Comparison of ENCODE assay signal across 8 mouse cellular contexts in the genomic region with DNA sequence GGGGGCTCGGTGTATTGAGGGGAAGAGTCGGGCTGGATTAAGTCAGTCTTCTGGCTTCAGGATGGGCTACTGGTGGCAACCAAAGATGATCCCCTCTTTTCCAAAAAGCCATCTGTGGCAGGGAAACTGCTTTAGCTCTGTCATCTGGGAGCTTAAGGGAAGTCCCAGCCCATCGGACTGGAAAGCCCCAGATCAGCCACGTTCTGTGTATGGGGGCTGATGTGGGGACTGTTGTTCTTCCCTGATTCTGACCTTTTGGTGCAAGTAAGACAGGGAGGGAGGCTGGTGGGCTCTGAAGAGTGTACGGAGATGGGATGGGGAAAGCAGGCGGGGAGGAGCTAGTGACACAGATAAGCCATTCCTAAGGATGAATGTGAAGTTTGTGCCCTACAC. TPM values are rescaled to one million over a fixed set of nuclear protein-coding genes. Genes with fewer than 3 reads are reported as not detected.
A peak's percentile ranks its signal among the peaks of the same experiment; 100 is the strongest.
DNase-seq lines count a peak whose midpoint lies in the region; ATAC-seq and TF ChIP-seq lines count a peak whose summit lies in the region.

No protein-coding gene starts in this region.

- H3K27ac ChIP-seq in heart, embryonic 11.5 days (ENCODE audit: low read depth, low read length) = peak overlapping the region; percentile 79
- peak overlapping the region; percentile 79 for H3K27ac ChIP-seq in heart, postnatal 0 days (ENCODE audit: low read depth)
- peak overlapping the region; percentile 42; the same call in 1 of the 2 replicates for H3K27ac ChIP-seq in liver, postnatal 0 days (ENCODE audit: low read depth)

- peak overlapping the region; percentile 22 for H3K4me3 ChIP-seq in heart, embryonic 11.5 days (ENCODE audit: low read depth, low read length)
- peak overlapping the region; percentile 72 for H3K4me3 ChIP-seq in E14TG2a.4 (replicated peaks; ENCODE audit: low read length)
- H3K4me3 ChIP-seq in heart, postnatal 0 days (ENCODE audit: low read depth, low read length) = peak overlapping the region; percentile 12
- H3K4me3 ChIP-seq in liver, postnatal 0 days (ENCODE audit: low read depth, low read length) = no peak overlapping the region

- TF ChIP-seq CTCF in E14TG2a.4 (conservative IDR thresholded peaks at IDR 0.05; ENCODE audit: low read length) = no peak
- no peak for TF ChIP-seq CTCF in heart, postnatal 0 days (IDR thresholded peaks at IDR 0.05; ENCODE audit: low read depth)
- no peak for TF ChIP-seq CTCF in liver, postnatal 0 days (IDR thresholded peaks at IDR 0.05; ENCODE audit: low read depth)

- H3K9ac ChIP-seq in heart, embryonic 11.5 days (ENCODE audit: low read depth, low read length) = peak overlapping the region; percentile 52
- H3K9ac ChIP-seq in heart, postnatal 0 days (replicated peaks; ENCODE audit: low read depth, low read length) = peak overlapping the region; percentile 17; the same call in 1 of the 2 replicates
- H3K9ac ChIP-seq in liver, postnatal 0 days (replicated peaks) = 0 out of 2 replicates have a peak overlapping the region, but pooled peaks have one; percentile 2

- no peak for DNase-seq in heart, postnatal 36 days
- no peak for DNase-seq in heart, postnatal 0 days (ENCODE audit: low spot score)
- DNase-seq in liver, postnatal 0 days = no peak
- no peak for DNase-seq in right cerebral cortex, postnatal 4 days
- no peak for DNase-seq in embryo, embryonic 10 days (ENCODE audit: low spot score)

- H3K27me3 ChIP-seq in heart, embryonic 11.5 days (ENCODE audit: control insufficient read depth, insufficient read depth, low read length) = no peaks in the 10 kb centered on the region
- H3K27me3 ChIP-seq in E14TG2a.4 (ENCODE audit: insufficient read depth, low read length) = no peaks in the 10 kb centered on the region
- H3K27me3 ChIP-seq in heart, postnatal 0 days (ENCODE audit: control insufficient read depth, insufficient read depth, low read length) = no peaks in the 10 kb centered on the region
- peaks cover 6% of the 10 kb centered on the region; the same call in 1 of the 2 replicates for H3K27me3 ChIP-seq in liver, postnatal 0 days (ENCODE audit: insufficient read depth, low read length)

- no peaks in the 10 kb centered on the region for H3K36me3 ChIP-seq in heart, embryonic 11.5 days (ENCODE audit: control insufficient read depth, insufficient read depth, low read length)
- H3K36me3 ChIP-seq in E14TG2a.4 (ENCODE audit: insufficient read depth, low read length) = no peaks in the 10 kb centered on the region
- no peaks in the 10 kb centered on the region for H3K36me3 ChIP-seq in heart, postnatal 0 days (replicated peaks; ENCODE audit: control insufficient read depth, insufficient read depth, low read length)
- no peaks in the 10 kb centered on the region for H3K36me3 ChIP-seq in liver, postnatal 0 days (replicated peaks; ENCODE audit: insufficient read depth, low read length)

- peaks cover 75% of the 10 kb centered on the region for H3K4me1 ChIP-seq in heart, embryonic 11.5 days (ENCODE audit: control insufficient read depth, insufficient read depth, low read length)
- H3K4me1 ChIP-seq in E14TG2a.4 (replicated peaks; ENCODE audit: low read depth, low read length) = peaks cover 95% of the 10 kb centered on the region
- H3K4me1 ChIP-seq in heart, postnatal 0 days (ENCODE audit: control insufficient read depth, insufficient read depth) = peaks cover 54% of the 10 kb centered on the region
- peaks cover 36% of the 10 kb centered on the region for H3K4me1 ChIP-seq in liver, postnatal 0 days (ENCODE audit: insufficient read depth)

- intact Hi-C loops in heart, postnatal 36 days (cut with DNase I) = loop anchor here (2.0 kb wide), 1 partner anchor 19 kb away; no protein-coding TSS in a partner anchor

- no peak; the same call in 1 of the 2 replicates for ATAC-seq in heart, embryonic 11.5 days (replicated peaks; ENCODE audit: insufficient number of reproducible peaks, low FRiP score, low TSS enrichment)
- ATAC-seq in heart, postnatal 0 days (ENCODE audit: insufficient read depth, low read depth) = no peak
- no peak for ATAC-seq in liver, postnatal 0 days
- ATAC-seq in frontal cortex, adult (ENCODE audit: low TSS enrichment) = no peak

- 7% methylated on average over 6 of the region's 6 CpGs for WGBS in heart, embryonic 11.5 days (ENCODE audit: insufficient replicate concordance)
- WGBS in heart, postnatal 0 days = 16% methylated on average over 6 of the region's 6 CpGs
- WGBS in liver, postnatal 0 days (ENCODE audit: insufficient replicate concordance) = 18% methylated on average over 6 of the region's 6 CpGs

- peak overlapping the region; percentile 67 for H3K4me2 ChIP-seq in heart, embryonic 11.5 days
- H3K4me2 ChIP-seq in heart, postnatal 0 days (ENCODE audit: low read depth, low read length) = peak overlapping the region; percentile 50
- peak overlapping the region; percentile 39 for H3K4me2 ChIP-seq in liver, postnatal 0 days (ENCODE audit: low read depth, low read length)

- no peaks in the 10 kb centered on the region for H3K9me3 ChIP-seq in heart, embryonic 11.5 days (replicated peaks; ENCODE audit: control insufficient read depth, low read length)
- H3K9me3 ChIP-seq in E14TG2a.4 (ENCODE audit: low read length) = no peaks in the 10 kb centered on the region
- no peaks in the 10 kb centered on the region for H3K9me3 ChIP-seq in heart, postnatal 0 days (replicated peaks; ENCODE audit: control insufficient read depth, low read length)
- H3K9me3 ChIP-seq in liver, postnatal 0 days (ENCODE audit: low read length) = no peaks in the 10 kb centered on the region

- TF ChIP-seq EP300 in heart, postnatal 0 days (IDR thresholded peaks at IDR 0.05; ENCODE audit: low read depth) = no peak
- no peak for TF ChIP-seq EP300 in liver, postnatal 0 days (IDR thresholded peaks at IDR 0.05; ENCODE audit: low read depth)

RNA-seq across cellular contexts. Expression of a gene that starts 22.6 kb away (rescaled TPM):
- polyA plus RNA-seq in heart, embryonic 11.5 days (2014; fragmentation: Nextera tagmentation; extraction: Ambion mirVana) = 18.0 and 18.6 TPM in 2 replicates
- total RNA-seq in heart, postnatal 36 days (2021) = 10 to 100 TPM; 38.7 to 40.0 TPM
- 35.9 and 48.3 TPM in 2 replicates for total RNA-seq in heart, postnatal 0 days (2014; rRNA removed; ENCODE audit: low replicate concordance)
- 14.3 and 14.6 TPM in 2 replicates for polyA plus RNA-seq in heart, postnatal 0 days (2015; fragmentation: Nextera tagmentation; extraction: Ambion mirVana)
- polyA plus RNA-seq in liver, postnatal 0 days (2015; fragmentation: Nextera tagmentation; extraction: Ambion mirVana) = 7.9 and 9.8 TPM in 2 replicates

RNA-seq across cellular contexts. Expression of a gene that starts 48.9 kb away (rescaled TPM):
- polyA plus RNA-seq in heart, embryonic 11.5 days (2014; fragmentation: Nextera tagmentation; extraction: Ambion mirVana) = 67.5 and 83.5 TPM in 2 replicates
- total RNA-seq in heart, postnatal 36 days (2021) = 10 to 100 TPM; 38.5 to 40.4 TPM
- total RNA-seq in heart, postnatal 0 days (2014; rRNA removed; ENCODE audit: low replicate concordance) = 37.2 and 38.2 TPM in 2 replicates
- 79.5 and 80.6 TPM in 2 replicates for polyA plus RNA-seq in heart, postnatal 0 days (2015; fragmentation: Nextera tagmentation; extraction: Ambion mirVana)
- polyA plus RNA-seq in liver, postnatal 0 days (2015; fragmentation: Nextera tagmentation; extraction: Ambion mirVana) = 17.0 and 17.1 TPM in 2 replicates

RNA-seq across cellular contexts. Expression of a gene that starts 49.0 kb away (rescaled TPM):
- 8.1 and 10.5 TPM in 2 replicates for polyA plus RNA-seq in heart, embryonic 11.5 days (2014; fragmentation: Nextera tagmentation; extraction: Ambion mirVana)
- 1 to 10 TPM; 3.1 to 3.5 TPM for total RNA-seq in heart, postnatal 36 days (2021)
- total RNA-seq in heart, postnatal 0 days (2014; rRNA removed; ENCODE audit: low replicate concordance) = 4.2 and 5.9 TPM in 2 replicates
- 4.6 and 5.1 TPM in 2 replicates for polyA plus RNA-seq in heart, postnatal 0 days (2015; fragmentation: Nextera tagmentation; extraction: Ambion mirVana)
- polyA plus RNA-seq in liver, postnatal 0 days (2015; fragmentation: Nextera tagmentation; extraction: Ambion mirVana) = 63.0 and 63.4 TPM in 2 replicates

Comparison
In these comparisons a context has a peak if more than half of its experiments do, and no peak if none do; other contexts are left out.
1. H3K9ac ChIP-seq: peak in every context shown above with its lines; median percentile 52 in heart, embryonic 11.5 days; 17 in heart, postnatal 0 days; 2 in liver, postnatal 0 days.